Mouse (Mus musculus) cerebellum, postnatal 25 days (tissue): ENCODE results near the gene Upk1b.

Source experiments
- DNase-seq, 2 experiments: peaks; one replicate each; pipeline ENCODE4 v3.0.0; 2021; ENCODE audit warnings: mixed read lengths in 2 of 2

The Upk1b gene

GRCm38 (mm10) chr16:38760834-38761375 lies 39.2 kb downstream of the Upk1b start:
- DNase-seq = no peak

GRCm38 (mm10) chr16:38760239-38760638 lies 39.9 kb downstream of the Upk1b start:
- no peak for DNase-seq

GRCm38 (mm10) chr16:38758104-38758861 lies 41.8 kb downstream of the Upk1b start:
- no peak for DNase-seq

GRCm38 (mm10) chr16:38757626-38758025 lies 42.5 kb downstream of the Upk1b start:
- no peak for DNase-seq

- DNase-seq = no peak
Observed at GRCm38 (mm10) chr16:38756572-38756971, 43.6 kb downstream of the Upk1b start.

- peak in 1 of 2 experiments; percentile 19 for DNase-seq
Observed at GRCm38 (mm10) chr16:38756177-38756503, 44.0 kb downstream of the Upk1b start.

- no peak for DNase-seq
Observed at GRCm38 (mm10) chr16:38755452-38756176, 44.5 kb downstream of the Upk1b start.

GRCm38 (mm10) chr16:38753631-38754030 lies 46.5 kb downstream of the Upk1b start:
- DNase-seq = no peak

GRCm38 (mm10) chr16:38750803-38751202 lies 49.3 kb downstream of the Upk1b start:
- DNase-seq = no peak

GRCm38 (mm10) chr16:38743941-38744673 lies 56.0 kb downstream of the Upk1b start:
- no peak for DNase-seq

GRCm38 (mm10) chr16:38742659-38743131 lies 57.4 kb downstream of the Upk1b start:
- DNase-seq = peak in 1 of 2 experiments; percentile 38

- peak; percentile 81 to 85 for DNase-seq
Observed at GRCm38 (mm10) chr16:38742113-38742658, 57.9 kb downstream of the Upk1b start, which contains the start of gene B4galt4. Gene B4galt4, plus strand, starts transcription at chr16:38742264.

GRCm38 (mm10) chr16:38741204-38741903 lies 58.8 kb downstream of the Upk1b start:
- no peak for DNase-seq

- DNase-seq = no peak
Observed at GRCm38 (mm10) chr16:38730921-38731320, 69.2 kb downstream of the Upk1b start.

- DNase-seq = no peak
Observed at GRCm38 (mm10) chr16:38729610-38730288, 70.4 kb downstream of the Upk1b start.

GRCm38 (mm10) chr16:38729139-38729538 lies 71.0 kb downstream of the Upk1b start:
- no peak for DNase-seq

- DNase-seq = no peak
Observed at GRCm38 (mm10) chr16:38728576-38729132, 71.5 kb downstream of the Upk1b start.

GRCm38 (mm10) chr16:38724974-38725373 lies 75.2 kb downstream of the Upk1b start:
- DNase-seq = no peak

- DNase-seq = peak in 1 of 2 experiments; percentile 42
Observed at GRCm38 (mm10) chr16:38724256-38724655, 75.9 kb downstream of the Upk1b start.
